Mouse (Mus musculus) right cerebral cortex, adult 18-20 months (tissue): ENCODE results near the gene Cacna1c.

Source experiments
- DNase-seq: peaks from one replicate; pipeline ENCODE4 v3.0.0; 2022; ENCODE audit warnings: mixed read lengths

The Cacna1c gene

GRCm38 (mm10) chr6:119000255-119000654 is 196.0 kb downstream of the Cacna1c start:
- DNase-seq, result no peak

GRCm38 (mm10) chr6:118999329-118999875 is 196.8 kb downstream of the Cacna1c start:
- DNase-seq, result no peak

- DNase-seq, result no peak
Measured at GRCm38 (mm10) chr6:118997397-118997796, 198.8 kb downstream of the Cacna1c start.

GRCm38 (mm10) chr6:118994272-118995061 is 201.8 kb downstream of the Cacna1c start:
- no peak for DNase-seq

GRCm38 (mm10) chr6:118992391-118992790 is 203.8 kb downstream of the Cacna1c start:
- DNase-seq, result no peak

- DNase-seq, result no peak
Measured at GRCm38 (mm10) chr6:118989999-118990776, 206.0 kb downstream of the Cacna1c start.

GRCm38 (mm10) chr6:118984181-118984901 is 211.9 kb downstream of the Cacna1c start:
- DNase-seq, result no peak

- DNase-seq, result no peak
Measured at GRCm38 (mm10) chr6:118983471-118984040, 212.7 kb downstream of the Cacna1c start.

- no peak for DNase-seq
Measured at GRCm38 (mm10) chr6:118980265-118980664, 216.0 kb downstream of the Cacna1c start.

- DNase-seq, result peak; percentile 70
Measured at GRCm38 (mm10) chr6:118977443-118978271, 218.6 kb downstream of the Cacna1c start.

- DNase-seq, result peak; percentile 74
Measured at GRCm38 (mm10) chr6:118976617-118977016, 219.6 kb downstream of the Cacna1c start.

- DNase-seq, result no peak
Measured at GRCm38 (mm10) chr6:118971844-118972531, 224.2 kb downstream of the Cacna1c start.

- DNase-seq, result no peak
Measured at GRCm38 (mm10) chr6:118968776-118969175, 227.4 kb downstream of the Cacna1c start.

- DNase-seq, result peak; percentile 51
Measured at GRCm38 (mm10) chr6:118966904-118967303, 229.3 kb downstream of the Cacna1c start.

GRCm38 (mm10) chr6:118965577-118965976 is 230.6 kb downstream of the Cacna1c start:
- DNase-seq, result no peak

- no peak for DNase-seq
Measured at GRCm38 (mm10) chr6:118963806-118964205, 232.4 kb downstream of the Cacna1c start.

- DNase-seq, result no peak
Measured at GRCm38 (mm10) chr6:118963283-118963682, 232.9 kb downstream of the Cacna1c start.

GRCm38 (mm10) chr6:118958529-118958928 is 237.7 kb downstream of the Cacna1c start:
- no peak for DNase-seq

GRCm38 (mm10) chr6:118956234-118956633 is 240.0 kb downstream of the Cacna1c start:
- DNase-seq, result peak; percentile 60

GRCm38 (mm10) chr6:118955777-118956176 is 240.4 kb downstream of the Cacna1c start:
- DNase-seq, result no peak

- no peak for DNase-seq
Measured at GRCm38 (mm10) chr6:118954988-118955554, 241.1 kb downstream of the Cacna1c start.
